Mouse (Mus musculus): Measurements from ENCODE around the gene Atp6v0a1. TPM values are rescaled to one million over a fixed set of nuclear protein-coding genes. Genes with fewer than 3 reads are reported as not detected.

Atp6v0a1 gene
- total and polyA plus RNA-seq, 3 experiments = 14.1 to 63.4 (median 36.1) TPM

- TF ChIP-seq USF1 (IDR thresholded peaks at IDR 0.05; ENCODE audit: low read depth, low read length) (no peak), E2F4 (IDR thresholded peaks at IDR 0.05; ENCODE audit: insufficient replicate concordance, low read depth, low read length) (no peak), SIN3A (IDR thresholded peaks at IDR 0.05; ENCODE audit: low read length) (no peak), ZNF384 (IDR thresholded peaks at IDR 0.05; ENCODE audit: low read depth, low read length) (peak; percentile 41), USF2 (conservative IDR thresholded peaks at IDR 0.05; ENCODE audit: low read depth, low read length) (no peak), SMC3 (IDR thresholded peaks at IDR 0.05; ENCODE audit: low read depth, low read length) (no peak), KAT2A (IDR thresholded peaks at IDR 0.05; ENCODE audit: insufficient replicate concordance, low read length) (no peak), PAX5 (IDR thresholded peaks at IDR 0.05; ENCODE audit: low read length) (no peak), MAX (IDR thresholded peaks at IDR 0.05; ENCODE audit: low read length) (peak; percentile 56; the same call in 1 of the 2 replicates), TBP (conservative IDR thresholded peaks at IDR 0.05; ENCODE audit: low read depth, low read length) (no peak), NRF1 (IDR thresholded peaks at IDR 0.05; ENCODE audit: low read depth, low read length) (no peak), MAZ (IDR thresholded peaks at IDR 0.05; ENCODE audit: low read depth, low read length) (no peak)
These were observed 101.9 kb downstream of the Atp6v0a1 start (continued) for GRCm38 (mm10) chr11:101111178-101111577.

DNA sequence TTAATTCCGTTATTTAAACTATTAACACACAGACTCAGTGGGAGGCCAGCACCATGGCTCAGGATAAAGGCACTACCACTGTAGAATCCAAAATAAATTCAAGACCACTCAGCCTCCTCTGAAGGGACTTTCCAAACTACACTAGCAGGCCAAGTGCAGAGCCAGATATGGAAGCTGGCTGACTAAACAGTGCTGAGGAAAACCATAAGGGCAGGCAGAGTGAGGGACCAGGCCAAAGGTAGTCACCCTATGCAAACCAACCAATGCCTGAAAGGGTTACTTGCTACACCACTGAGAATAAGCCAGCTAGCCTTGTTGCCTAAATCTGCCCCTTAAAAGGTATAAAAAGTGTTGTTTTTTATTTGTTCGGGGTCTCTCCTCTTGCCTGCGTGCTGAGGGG, 102.9 kb downstream of the Atp6v0a1 start:
- Histone ChIP-seq H3K4me3 (replicated peaks in 1 of 3; ENCODE audit: low read depth in 2 of 3, low read length in 2 of 3, poor library complexity in 1 of 3) (no peak overlapping the region), H3K79me2 (replicated peaks; ENCODE audit: control insufficient read depth, extremely low read depth, insufficient read depth, poor library complexity, severe bottlenecking) (peaks cover 89% of the 10 kb centered on the region), H3K27me3 (replicated peaks) (no peaks in the 10 kb centered on the region), H3K27ac (ENCODE audit: insufficient read depth, low read depth) (peak overlapping the region; percentile 45), H3K36me3 (replicated peaks in 1 of 2; ENCODE audit: control insufficient read depth in 1 of 2, insufficient read depth in 1 of 2, low read length in 1 of 2) (peaks cover 15 to 60% of the 10 kb centered on the region in 2 experiments), H3K4me2 (ENCODE audit: insufficient read depth, low read depth, poor library complexity, severe bottlenecking) (peak overlapping the region; percentile 24; the same call in 1 of the 2 replicates), H3K9me3 (replicated peaks; ENCODE audit: low read length) (peaks cover 13% of the 10 kb centered on the region), H3K4me1 (ENCODE audit: control insufficient read depth in 1 of 2, insufficient read depth in 2 of 2) (peaks cover 20 to 75% of the 10 kb centered on the region in 2 experiments), H3K9ac (ENCODE audit: insufficient read depth, low read depth) (no peak overlapping the region; the same call in 1 of the 2 replicates)
- dilution Hi-C loops (cut with MboI; ENCODE audit: extremely low pct_ligation_motif_present, extremely low pct_unique_long_range_greater_than_20kb, low sequenced_read_pairs) (no loop called here), in situ Hi-C loops (cut with MboI; ENCODE audit: low pct_ligation_motif_present, low pct_unique_long_range_greater_than_20kb, low sequenced_read_pairs) (no loop called here)
- DNase-seq (ENCODE audit: extremely low read depth) = peak; percentile 64
- no peak for TF ChIP-seq KAT2A (IDR thresholded peaks at IDR 0.05; ENCODE audit: insufficient replicate concordance, low read length)
- TF ChIP-seq EP300 (IDR thresholded peaks at IDR 0.05; ENCODE audit: low read length) = peak; percentile 25; the same call in 1 of the 2 replicates
- TF ChIP-seq NELFE (IDR thresholded peaks at IDR 0.05; ENCODE audit: low read depth, low read length) = peak; percentile 23; the same call in 1 of the 2 replicates
- TF ChIP-seq ETS1 (conservative IDR thresholded peaks at IDR 0.05; ENCODE audit: low read depth, low read length) = peak; percentile 52
- TF ChIP-seq IRF4 (IDR thresholded peaks at IDR 0.05; ENCODE audit: low read depth, low read length) = peak; percentile 77
- TF ChIP-seq BHLHE40 (IDR thresholded peaks at IDR 0.05; ENCODE audit: low read depth, low read length) = peak; percentile 55
- TF ChIP-seq CHD1 (IDR thresholded peaks at IDR 0.05; ENCODE audit: low read depth, low read length) = no peak
- no peak for TF ChIP-seq USF2 (conservative IDR thresholded peaks at IDR 0.05; ENCODE audit: low read depth, low read length)
- TF ChIP-seq RCOR1 (conservative IDR thresholded peaks at IDR 0.05; ENCODE audit: low read depth, low read length) = no peak
- no peak for TF ChIP-seq HCFC1 (IDR thresholded peaks at IDR 0.05; ENCODE audit: low read depth, low read length)
- 0 out of 2 replicates have a peak, but pooled peaks have one; percentile 21 for TF ChIP-seq POLR2A (IDR thresholded peaks at IDR 0.05; ENCODE audit: low read depth, low read length)
- no peak; the same call in 1 of the 2 replicates for TF ChIP-seq RAD21 (IDR thresholded peaks at IDR 0.05; ENCODE audit: low read depth, low read length)
- TF ChIP-seq UBTF (IDR thresholded peaks at IDR 0.05; ENCODE audit: low read depth, low read length) = 0 out of 2 replicates have a peak, but pooled peaks have one; percentile 42
- no peak for TF ChIP-seq JUN (IDR thresholded peaks at IDR 0.05; ENCODE audit: insufficient read depth, low read depth, low read length)
- 0 out of 2 replicates have a peak, but pooled peaks have one; percentile 19 for TF ChIP-seq MAFK (IDR thresholded peaks at IDR 0.05; ENCODE audit: insufficient replicate concordance, low read length)
- TF ChIP-seq MAZ (IDR thresholded peaks at IDR 0.05; ENCODE audit: low read depth, low read length) = peak; percentile 53; the same call in 1 of the 2 replicates
- no peak for TF ChIP-seq TBP (conservative IDR thresholded peaks at IDR 0.05; ENCODE audit: low read depth, low read length)
- TF ChIP-seq ZC3H11A (IDR thresholded peaks at IDR 0.05; ENCODE audit: low read depth, low read length) = no peak
- no peak for TF ChIP-seq MYC (IDR thresholded peaks at IDR 0.05; ENCODE audit: low read depth, low read length)
- TF ChIP-seq SIN3A (IDR thresholded peaks at IDR 0.05; ENCODE audit: low read length) = peak; percentile 60; the same call in 1 of the 2 replicates
- TF ChIP-seq ZNF384 (IDR thresholded peaks at IDR 0.05; ENCODE audit: low read depth, low read length) = no peak
- no peak; the same call in 1 of the 2 replicates for TF ChIP-seq E2F4 (IDR thresholded peaks at IDR 0.05; ENCODE audit: insufficient replicate concordance, low read depth, low read length)
- peak; percentile 42; the same call in 1 of the 2 replicates for TF ChIP-seq TCF12 (IDR thresholded peaks at IDR 0.05; ENCODE audit: low read depth, low read length)
- 0 out of 2 replicates have a peak, but pooled peaks have one; percentile 48 for TF ChIP-seq MXI1 (IDR thresholded peaks at IDR 0.05; ENCODE audit: low read depth, low read length)
- TF ChIP-seq GABPA (IDR thresholded peaks at IDR 0.05; ENCODE audit: insufficient replicate concordance, low read depth, low read length) = no peak
- no peak for TF ChIP-seq CTCF (conservative IDR thresholded peaks at IDR 0.05 in 1 of 2, IDR thresholded peaks at IDR 0.05 in 1 of 2; ENCODE audit: low read depth in 2 of 2, low read length in 2 of 2)
- peak; percentile 46; the same call in 1 of the 2 replicates for TF ChIP-seq CHD2 (IDR thresholded peaks at IDR 0.05; ENCODE audit: low read length)
- peak; percentile 90 for TF ChIP-seq MEF2A (IDR thresholded peaks at IDR 0.05; ENCODE audit: borderline replicate concordance, low read depth, low read length)
- no peak for TF ChIP-seq SMC3 (IDR thresholded peaks at IDR 0.05; ENCODE audit: low read depth, low read length)
- no peak for TF ChIP-seq JUND (conservative IDR thresholded peaks at IDR 0.05; ENCODE audit: low read depth, low read length)
- no peak for TF ChIP-seq ZMIZ1 (IDR thresholded peaks at IDR 0.05; ENCODE audit: low read depth, low read length)
- no peak for TF ChIP-seq PAX5 (IDR thresholded peaks at IDR 0.05; ENCODE audit: low read length)
- TF ChIP-seq MAX (IDR thresholded peaks at IDR 0.05; ENCODE audit: low read length) = peak; percentile 27

All from CH12.LX (cell line).